Mouse (Mus musculus) left cerebral cortex, postnatal 36 days (tissue): Measurements from ENCODE around the gene Sept14. TPM values are rescaled to one million over a fixed set of nuclear protein-coding genes. Genes with fewer than 3 reads are reported as not detected.
A peak's percentile ranks its signal among the peaks of the same experiment; 100 is the strongest.
"Not testable (repeated sequence)": the region's sequence is repeated elsewhere in the genome, so short reads cannot be mapped to it uniquely, and the experiment has no call there.

ENCODE experiments used
- DNase-seq, 2 experiments: peaks; one replicate each; pipeline ENCODE4 v3.0.0; 2021 to 2022; ENCODE audit warnings: low spot score in 2 of 2, mixed read lengths in 1 of 2
- intact Hi-C: fragments of 180-260 bp; cut with DNase I; formaldehyde crosslinking; loops from one replicate; pipeline ENCODE4 v1.15.1; 2025
- total RNA-seq, 2 experiments: library from RNA; stranded (reverse); gene quantifications; 2 replicates each; pipeline ENCODE4 v1.2.3; 2021

The Sept14 gene
- total RNA-seq, 2 experiments from 2014 or later = not detected

- intact Hi-C loops, DNase-seq: not testable (repeated sequence)
Observed at GRCm38 (mm10) chr5:129685141-129685540, 23.2 kb downstream of the Sept14 start.

- intact Hi-C loops = no loop called here
- DNase-seq = peak; percentile 79 to 86
Observed at GRCm38 (mm10) chr5:129670036-129670458, 38.3 kb downstream of the Sept14 start, which contains the start of gene Zfp11. Gene Zfp11, minus strand, starts transcription at chr5:129670099.

GRCm38 (mm10) chr5:129669453-129670035 lies 38.8 kb downstream of the Sept14 start:
- intact Hi-C loops = loop anchor here (10.0 kb wide), 1 partner anchor 165 kb away; the partner anchor contains the start of gene Sfswap
- DNase-seq = no peak

- intact Hi-C loops = loop anchor here (10.0 kb wide), 1 partner anchor 163 kb away; the partner anchor contains the start of gene Sfswap
- DNase-seq = no peak
Observed at GRCm38 (mm10) chr5:129667851-129668250, 40.5 kb downstream of the Sept14 start.

- intact Hi-C loops = loop anchor here (10.0 kb wide), 1 partner anchor 162 kb away; the partner anchor contains the start of gene Sfswap
- peak in 1 of 2 experiments; percentile 7 for DNase-seq
Observed at GRCm38 (mm10) chr5:129666271-129666909, 41.9 kb downstream of the Sept14 start.

GRCm38 (mm10) chr5:129664090-129664489 lies 44.2 kb downstream of the Sept14 start:
- no peak for DNase-seq
- intact Hi-C loops = loop anchor here (10.0 kb wide), 1 partner anchor 159 kb away; the partner anchor contains the start of gene Sfswap

GRCm38 (mm10) chr5:129657931-129658330 lies 50.4 kb downstream of the Sept14 start:
- intact Hi-C loops = no loop called here
- DNase-seq = no peak

GRCm38 (mm10) chr5:129657016-129657415 lies 51.3 kb downstream of the Sept14 start:
- intact Hi-C loops = no loop called here

GRCm38 (mm10) chr5:129650858-129651257 lies 57.5 kb downstream of the Sept14 start:
- DNase-seq = no peak
- intact Hi-C loops = no loop called here

More at GRCm38 (mm10) chr5:129657016-129657415, 51.3 kb downstream of the Sept14 start:
- DNase-seq = no peak

Other genes with a start within 250 kb of the Sept14 start
- 100 to 1,000 TPM in 1 of 2 experiments, 10 to 100 TPM in 1; 69.5 to 115 TPM for gene Sfswap, start 207.3 kb downstream of the Sept14 start, total RNA-seq
- gene Mmp17, start 124.3 kb downstream of the Sept14 start, total RNA-seq = 100 to 1,000 TPM; 112 to 116 TPM
- 1 to 10 TPM; 6.4 to 8.2 TPM for gene Zfp11, start 38.4 kb downstream of the Sept14 start, total RNA-seq
- gene Mrps17, start 7.0 kb upstream of the Sept14 start, total RNA-seq = 10 to 100 TPM; 73.6 to 77.1 TPM
- 10 to 100 TPM; 78.8 to 80.8 TPM for gene Nipsnap2, start 16.6 kb upstream of the Sept14 start, total RNA-seq
- gene Psph, start 78.9 kb upstream of the Sept14 start, total RNA-seq = 10 to 100 TPM; 21.6 to 23.2 TPM
- gene Sumf2, start 138.5 kb upstream of the Sept14 start, total RNA-seq = 10 to 100 TPM; 17.3 to 22.5 TPM
- 100 to 1,000 TPM; 406 to 444 TPM for gene Chchd2, start 179.0 kb upstream of the Sept14 start, total RNA-seq
- 1 to 10 TPM; 5.1 to 5.6 TPM for gene Zbed5, start 187.2 kb upstream of the Sept14 start, total RNA-seq
- gene Phkg1, start 190.0 kb upstream of the Sept14 start, total RNA-seq = 10 to 100 TPM; 13.8 to 16.3 TPM
- 1 to 10 TPM; 1.1 to 3.8 TPM for gene Nupr1l, start 200.0 kb upstream of the Sept14 start, total RNA-seq
- gene Vkorc1l1, start 233.5 kb upstream of the Sept14 start, total RNA-seq = 10 to 100 TPM; 45.5 to 45.8 TPM